Mouse (Mus musculus) CH12.LX (cell line): ENCODE measurements at regions not wholly inside any gene's neighbourhood (a gene's known extent, or its start where the extent isn't known, plus 50 kb on each side); places are given as distances from the start of the nearest gene placed in this dataset.

Experiments used
- CHD1 ChIP-seq: IDR thresholded peaks from 2 replicates; pipeline ENCODE4 v1.6.1; 2012; ENCODE audit warnings: low read depth, low read length, improper control_type of control experiment, inconsistent platforms
- CTCF ChIP-seq, 2 experiments: IDR thresholded peaks in 1 of 2; conservative IDR thresholded peaks in 1 of 2; 2 replicates each; pipeline ENCODE4 v1.5.1; 2011 to 2012; ENCODE audit warnings: low read depth in 2 of 2, low read length in 2 of 2, improper control_type of control experiment in 1 of 2, inconsistent platforms in 1 of 2, mild to moderate bottlenecking in 1 of 2, moderate library complexity in 1 of 2
- HCFC1 ChIP-seq: IDR thresholded peaks from 2 replicates; pipeline ENCODE4 v1.6.1; 2012; ENCODE audit warnings: low read depth, mild to moderate bottlenecking, inconsistent platforms, low read length, improper control_type of control experiment
- MAFK ChIP-seq: IDR thresholded peaks from 2 replicates; pipeline ENCODE4 v1.6.1; 2011; ENCODE audit warnings: low read length, improper control_type of control experiment; ENCODE audit not compliant: insufficient replicate concordance
- MAX ChIP-seq: IDR thresholded peaks from 2 replicates; pipeline ENCODE4 v1.6.1; 2011; ENCODE audit warnings: low read length, improper control_type of control experiment
- MAZ ChIP-seq: IDR thresholded peaks from 2 replicates; pipeline ENCODE4 v1.6.1; 2012; ENCODE audit warnings: low read depth, mild to moderate bottlenecking, inconsistent platforms, low read length, improper control_type of control experiment, moderate library complexity
- MYC ChIP-seq: IDR thresholded peaks from 2 replicates; pipeline ENCODE4 v1.6.1; 2011; ENCODE audit warnings: low read depth, mild to moderate bottlenecking, improper control_type of control experiment, low read length
- NELFE ChIP-seq: IDR thresholded peaks from 2 replicates; pipeline ENCODE4 v1.6.1; 2011; ENCODE audit warnings: low read depth, low read length, improper control_type of control experiment
- POLR2A ChIP-seq: IDR thresholded peaks from 2 replicates; pipeline ENCODE4 v1.6.1; 2011; ENCODE audit warnings: low read depth, mild to moderate bottlenecking, improper control_type of control experiment, low read length
- TBP ChIP-seq: conservative IDR thresholded peaks from 2 replicates; pipeline ENCODE4 v1.6.1; 2011; ENCODE audit warnings: low read depth, low read length, improper control_type of control experiment
- TCF12 ChIP-seq: IDR thresholded peaks from 2 replicates; pipeline ENCODE4 v1.6.1; 2014; ENCODE audit warnings: low read depth, mild to moderate bottlenecking, inconsistent platforms, low read length, improper control_type of control experiment
- UBTF ChIP-seq: IDR thresholded peaks from 2 replicates; pipeline ENCODE4 v1.6.1; 2012; ENCODE audit warnings: low read depth, mild to moderate bottlenecking, inconsistent platforms, low read length, improper control_type of control experiment, moderate library complexity
- ZKSCAN1 ChIP-seq: IDR thresholded peaks from 2 replicates; pipeline ENCODE4 v1.6.1; 2012; ENCODE audit warnings: low read depth, inconsistent platforms, low read length, improper control_type of control experiment, borderline replicate concordance

DNA sequence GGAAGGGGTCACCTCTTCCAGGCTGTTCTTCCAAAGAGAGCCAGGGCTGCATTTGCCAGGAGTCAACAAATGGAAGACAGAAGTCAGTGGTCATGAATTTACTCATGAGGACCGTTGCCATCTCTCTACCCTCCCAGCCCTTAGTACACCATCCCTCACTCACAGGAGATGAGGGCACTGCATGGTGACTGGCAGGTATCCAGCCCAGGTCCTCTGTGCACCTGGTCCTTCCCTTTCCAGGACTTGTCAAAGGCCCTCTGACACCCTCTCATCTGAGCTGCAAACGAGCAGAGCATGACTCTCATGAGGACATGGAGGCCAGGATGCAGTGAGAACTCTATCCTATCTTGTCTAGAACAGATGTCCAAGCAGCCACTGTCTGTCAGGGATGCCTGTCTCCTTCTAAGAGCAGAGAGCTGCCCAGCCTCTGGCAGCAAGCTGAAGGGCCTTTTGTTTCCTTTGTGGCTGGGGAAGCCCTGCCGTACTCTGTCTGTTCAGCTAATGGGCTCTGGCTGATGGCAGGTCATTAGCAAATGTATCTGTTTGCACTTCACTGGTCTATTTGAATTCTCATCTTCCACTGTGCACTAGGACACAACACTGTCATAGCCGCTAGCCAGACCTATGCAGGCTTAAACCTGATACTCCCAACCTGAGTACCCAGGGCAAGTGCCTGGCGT lies 50.6 kb upstream of the Neurl1b start:
- TF ChIP-seq NELFE (no peak), TCF12 (no peak), POLR2A (no peak), MAX (no peak), UBTF (no peak), MAFK (no peak), TBP (no peak), CHD1 (no peak), CTCF (conservative IDR thresholded peaks at IDR 0.05 in 1 of 2, IDR thresholded peaks at IDR 0.05 in 1 of 2; ENCODE audit: low read depth in 2 of 2, low read length in 2 of 2) (no peak), ZKSCAN1 (no peak), MYC (no peak), MAZ (no peak), HCFC1 (no peak)
